ENCODE assay signal across 21 mouse cellular contexts in genomic region chr11:72692353-72692752, GRCm38 (mm10). TPM values are rescaled to one million over a fixed set of nuclear protein-coding genes. Genes with fewer than 3 reads are reported as not detected.
DNase-seq lines count a peak whose midpoint lies in the region; ATAC-seq and TF ChIP-seq lines count a peak whose summit lies in the region.
"Had no signal": no experiment of that assay in that cellular context is flagged by ENCODE, and none has a peak within 500 bp of the region (broad histone marks: within the 10 kb centered on the region; RNA-seq: fewer than 3 reads in every experiment).

No protein-coding gene starts in this region.

- H3K4me1 ChIP-seq in liver, embryonic 12.5 days = peaks cover 81% of the 10 kb centered on the region
- H3K4me1 ChIP-seq in liver, embryonic 11.5 days (replicated peaks; ENCODE audit: control insufficient read depth, insufficient read depth, low read length) = peaks cover 46% of the 10 kb centered on the region
- peaks cover 60% of the 10 kb centered on the region for H3K4me1 ChIP-seq in liver, postnatal 0 days (ENCODE audit: insufficient read depth)

- TF ChIP-seq CTCF in gastrocnemius, adult 2 months (IDR thresholded peaks at IDR 0.05) = no peak
- TF ChIP-seq CTCF in liver, postnatal 0 days (IDR thresholded peaks at IDR 0.05; ENCODE audit: low read depth) = no peak

- H3K9me3 ChIP-seq in liver, embryonic 12.5 days (replicated peaks) = no peaks in the 10 kb centered on the region
- no peaks in the 10 kb centered on the region for H3K9me3 ChIP-seq in liver, embryonic 11.5 days (ENCODE audit: control insufficient read depth, low read length)
- no peaks in the 10 kb centered on the region for H3K9me3 ChIP-seq in liver, postnatal 0 days (ENCODE audit: low read length)
- H3K9me3 ChIP-seq: forebrain, embryonic 13.5 days; hindbrain, embryonic 13.5 days; limb, embryonic 15.5 days; midbrain, embryonic 12.5 days; stomach, embryonic 15.5 days had no signal

- peak overlapping the region; percentile 73; the same call in 1 of the 2 replicates for H3K4me2 ChIP-seq in liver, embryonic 12.5 days
- H3K4me2 ChIP-seq in liver, embryonic 11.5 days = no peak overlapping the region
- peak overlapping the region; percentile 78 for H3K4me2 ChIP-seq in liver, postnatal 0 days (ENCODE audit: low read depth, low read length)
- H3K4me2 ChIP-seq: limb, embryonic 15.5 days; midbrain, embryonic 12.5 days had no signal

- intact Hi-C loops in gastrocnemius, adult 2 months (cut with DNase I) = no loop called here

- no peak for ATAC-seq in liver, embryonic 12.5 days
- no peak for ATAC-seq in liver, embryonic 11.5 days (replicated peaks; ENCODE audit: low FRiP score)
- no peak for ATAC-seq in liver, postnatal 0 days
- ATAC-seq: forebrain, embryonic 13.5 days; inflammation-experienced regulatory T-cells, adult 6 months had no signal

- peaks cover 12% of the 10 kb centered on the region for H3K36me3 ChIP-seq in liver, embryonic 12.5 days
- no peaks in the 10 kb centered on the region for H3K36me3 ChIP-seq in liver, embryonic 11.5 days (ENCODE audit: control insufficient read depth, insufficient read depth, low read length)
- 0 out of 2 replicates have a peak, but pooled peaks cover 7% of the 10 kb centered on the region for H3K36me3 ChIP-seq in liver, postnatal 0 days (replicated peaks; ENCODE audit: insufficient read depth, low read length)
- H3K36me3 ChIP-seq: stomach, embryonic 15.5 days had no signal

- WGBS in liver, embryonic 12.5 days (ENCODE audit: insufficient replicate concordance) = 85% methylated on average over 4 of the region's 4 CpGs
- 83% methylated on average over 4 of the region's 4 CpGs for WGBS in liver, embryonic 11.5 days
- 73% methylated on average over 4 of the region's 4 CpGs for WGBS in liver, postnatal 0 days (ENCODE audit: insufficient replicate concordance)

- H3K27me3 ChIP-seq in liver, embryonic 12.5 days (replicated peaks) = no peaks in the 10 kb centered on the region
- H3K27me3 ChIP-seq in liver, embryonic 11.5 days (replicated peaks; ENCODE audit: control insufficient read depth, insufficient read depth, low read length) = no peaks in the 10 kb centered on the region
- H3K27me3 ChIP-seq in liver, postnatal 0 days (ENCODE audit: insufficient read depth, low read length) = no peaks in the 10 kb centered on the region
- H3K27me3 ChIP-seq: forebrain, embryonic 13.5 days; hindbrain, embryonic 13.5 days; limb, embryonic 15.5 days; midbrain, embryonic 12.5 days; stomach, embryonic 15.5 days had no signal

- H3K27ac ChIP-seq in gastrocnemius, adult 2 months = peak overlapping the region; percentile 21; the same call in 1 of the 2 replicates
- H3K27ac ChIP-seq in liver, embryonic 12.5 days = no peak overlapping the region
- no peak overlapping the region for H3K27ac ChIP-seq in liver, embryonic 11.5 days (ENCODE audit: low read depth, low read length)
- H3K27ac ChIP-seq in liver, postnatal 0 days (ENCODE audit: low read depth) = peak overlapping the region; percentile 49; the same call in 1 of the 2 replicates
- H3K27ac ChIP-seq: forebrain, embryonic 13.5 days; hindbrain, embryonic 13.5 days; limb, embryonic 15.5 days; midbrain, embryonic 12.5 days; stomach, embryonic 15.5 days had no signal

- no peak overlapping the region for H3K4me3 ChIP-seq in gastrocnemius, adult 2 months
- H3K4me3 ChIP-seq in liver, embryonic 12.5 days = no peak overlapping the region
- H3K4me3 ChIP-seq in liver, embryonic 11.5 days (ENCODE audit: low read depth, low read length) = no peak overlapping the region
- no peak overlapping the region for H3K4me3 ChIP-seq in liver, postnatal 0 days (ENCODE audit: low read depth, low read length)
- H3K4me3 ChIP-seq: forebrain, embryonic 13.5 days; hindbrain, embryonic 13.5 days; limb, embryonic 15.5 days; midbrain, embryonic 12.5 days; stomach, embryonic 15.5 days had no signal

- DNase-seq in gastrocnemius, adult 2 months = no peak
- no peak for DNase-seq in gastrocnemius, postnatal 25 days
- DNase-seq in liver, embryonic 11.5 days (ENCODE audit: low spot score) = no peak
- peak; percentile 9 to 14 for DNase-seq in B cell, adult 2 months
- DNase-seq in liver, postnatal 0 days = no peak
- no peak for DNase-seq in gastrocnemius, postnatal 10 days
- DNase-seq: adrenal gland, postnatal 25 days; cerebellum, adult 9-10 months; heart, adult 18-20 months; heart, postnatal 36 days; kidney, adult 8-10 months; kidney, postnatal 4 days; right cerebral cortex, postnatal 14 days; thymus, postnatal 36 days had no signal

- no peak for TF ChIP-seq EP300 in liver, postnatal 0 days (IDR thresholded peaks at IDR 0.05; ENCODE audit: low read depth)

- H3K9ac ChIP-seq in liver, embryonic 12.5 days = peak overlapping the region; percentile 37; the same call in 1 of the 2 replicates
- H3K9ac ChIP-seq in liver, embryonic 11.5 days (ENCODE audit: low read depth, low read length) = no peak overlapping the region
- no peak overlapping the region; the same call in 1 of the 2 replicates for H3K9ac ChIP-seq in liver, postnatal 0 days (replicated peaks)
- H3K9ac ChIP-seq: forebrain, embryonic 13.5 days; limb, embryonic 15.5 days; midbrain, embryonic 12.5 days; stomach, embryonic 15.5 days had no signal

RNA-seq across cellular contexts. Expression of gene Ankfy1, which starts 2.5 kb away (rescaled TPM):
- 10 to 100 TPM in 1 of 2 experiments, 1 to 10 TPM in 1; 8.5 to 10.4 TPM for total RNA-seq in gastrocnemius, adult 2 months (2021)
- 1 to 10 TPM; 8.0 to 9.0 TPM for total RNA-seq in gastrocnemius, postnatal 25 days (2021)
- polyA plus RNA-seq in liver, embryonic 12.5 days (2016; fragmentation: Nextera tagmentation; extraction: Ambion mirVana) = 18.3 and 18.6 TPM in 2 replicates
- 25.4 and 26.1 TPM in 2 replicates for polyA plus RNA-seq in liver, embryonic 11.5 days (2014; fragmentation: Nextera tagmentation; extraction: Ambion mirVana)
- 3.8 and 5.0 TPM in 2 replicates for polyA plus RNA-seq in liver, postnatal 0 days (2015; fragmentation: Nextera tagmentation; extraction: Ambion mirVana)
- 10 to 100 TPM; 17.0 to 21.9 TPM for total RNA-seq in gastrocnemius, postnatal 10 days (2021)

Comparison
In these comparisons a context has a peak if more than half of its experiments do, and no peak if none do; other contexts are left out.
1. H3K27ac ChIP-seq: peak in gastrocnemius, adult 2 months (single experiment) and liver, postnatal 0 days (single experiment); none in liver, embryonic 12.5 days (single experiment) and liver, embryonic 11.5 days (single experiment).
2. DNase-seq: peak in B cell, adult 2 months (2 of 2); none in gastrocnemius, adult 2 months (single experiment), gastrocnemius, postnatal 25 days (single experiment), liver, embryonic 11.5 days (single experiment), liver, postnatal 0 days (single experiment) and gastrocnemius, postnatal 10 days (single experiment).